Mouse (Mus musculus) embryonic facial prominence, embryonic 11.5 days (tissue): Measurements from ENCODE around the gene Sema4f. TPM values are rescaled to one million over a fixed set of nuclear protein-coding genes. Genes with fewer than 3 reads are reported as not detected.

Experiments
- ATAC-seq: fragments of 200-750 bp; cut with Nextera tagmentation; replicated peaks from 2 replicates; pipeline ENCODE4 v1.8.0; 2017; ENCODE audit warnings: low read depth; ENCODE audit not compliant: insufficient number of reproducible peaks, low FRiP score, low TSS enrichment
- DNase-seq: peaks from one replicate; pipeline ENCODE4 v3.0.0-alpha.2; 2015; ENCODE audit warnings: low spot score
- H3K27ac ChIP-seq: fragments of 300-500 bp; sonication (generic); replicated peaks from 2 replicates; pipeline ENCODE4 v1.5.1; 2014; ENCODE audit warnings: mild to moderate bottlenecking, low read depth, low read length, control low read depth
- H3K27me3 ChIP-seq: fragments of 300-500 bp; sonication (generic); 2 replicates; pipeline ENCODE4 v1.6.1; 2014; ENCODE audit warnings: mild to moderate bottlenecking, low read length, moderate library complexity, mixed read lengths; ENCODE audit not compliant: control insufficient read depth, insufficient read depth
- H3K36me3 ChIP-seq: fragments of 300-500 bp; sonication (generic); replicated peaks from 2 replicates; pipeline ENCODE4 v1.6.1; 2014; ENCODE audit warnings: low read depth, mild to moderate bottlenecking, low read length, moderate library complexity, mixed read lengths; ENCODE audit not compliant: control insufficient read depth, insufficient read depth
- H3K4me1 ChIP-seq: fragments of 300-500 bp; sonication (generic); 2 replicates; pipeline ENCODE4 v1.6.1; 2014; ENCODE audit warnings: low read length, mixed read lengths; ENCODE audit not compliant: control insufficient read depth, insufficient read depth
- H3K4me2 ChIP-seq: fragments of 300-500 bp; sonication (generic); 2 replicates; pipeline ENCODE4 v1.6.1; 2014; ENCODE audit warnings: low read depth, mild to moderate bottlenecking, control low read depth, low read length, moderate library complexity
- H3K4me3 ChIP-seq: fragments of 300-500 bp; sonication (generic); 2 replicates; pipeline ENCODE4 v1.5.1; 2014; ENCODE audit warnings: low read depth, low read length, control low read depth
- H3K9ac ChIP-seq: fragments of 300-500 bp; sonication (generic); replicated peaks from 2 replicates; pipeline ENCODE4 v1.6.1; 2014; ENCODE audit warnings: mild to moderate bottlenecking, control low read depth, low read length
- H3K9me3 ChIP-seq: fragments of 300-500 bp; sonication (generic); replicated peaks from 2 replicates; pipeline ENCODE4 v1.6.1; 2016; ENCODE audit warnings: mild to moderate bottlenecking, low read length, inconsistent platforms, mixed read lengths; ENCODE audit not compliant: control insufficient read depth
- WGBS: fragments of 180-500 bp; shearing (Covaris S2); extraction: QIAGEN DNeasy Blood & Tissue Kit; methylation state at CpG from one replicate; pipeline ENCODE4 v1.1.7; 2014; 5-methylcytosine and 5-hydroxymethylcytosine counted together
- polyA plus RNA-seq: library from polyadenylated mRNA; unstranded; fragments of >200 nt; fragmentation: Nextera tagmentation; extraction: Ambion mirVana; gene quantifications from 2 replicates; pipeline ENCODE4 v1.2.1, GENCODE M21; 2014

The Sema4f gene
- polyA plus RNA-seq, 1 experiment from 2014 or later: 0.97 TPM

DNA sequence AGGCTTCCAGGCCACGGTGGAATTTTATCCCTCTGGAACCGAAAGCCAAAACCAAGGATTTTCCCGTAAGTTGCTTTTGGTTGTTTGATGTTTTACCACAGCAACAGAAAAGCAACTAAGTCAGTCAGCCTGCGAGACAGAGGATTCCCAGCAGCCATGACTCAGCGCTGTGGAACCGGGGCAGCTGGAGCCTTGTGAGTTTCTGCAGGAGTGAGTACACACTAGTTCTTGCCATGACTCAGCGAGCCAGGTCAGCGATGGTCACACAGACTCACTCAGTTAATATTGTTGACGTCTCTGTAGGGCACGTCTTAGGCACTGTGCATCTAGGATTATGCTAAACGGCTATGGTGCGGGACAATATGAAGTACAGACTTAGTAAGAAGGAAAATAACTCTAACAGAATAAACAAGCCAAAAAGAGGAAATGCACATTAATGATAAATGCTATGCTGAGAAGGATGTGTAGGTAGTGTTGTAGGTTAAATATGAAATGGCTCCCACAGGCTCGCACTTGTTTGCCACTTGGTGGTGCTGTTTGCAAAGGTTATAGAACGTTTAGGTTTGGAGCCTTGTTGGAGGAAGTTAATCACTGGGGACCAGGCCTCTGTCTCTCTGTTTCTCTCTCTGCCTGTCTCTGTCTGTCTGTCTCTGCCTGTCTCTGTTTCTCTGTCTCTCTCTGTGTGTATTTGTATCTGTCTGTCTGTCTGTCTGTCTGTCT, 30.3 kb downstream of the Sema4f start:
- no peak overlapping the region for H3K4me3 ChIP-seq
- whole genome bisulfite sequencing: 67% methylated on average over 14 of the region's 14 CpGs

DNA sequence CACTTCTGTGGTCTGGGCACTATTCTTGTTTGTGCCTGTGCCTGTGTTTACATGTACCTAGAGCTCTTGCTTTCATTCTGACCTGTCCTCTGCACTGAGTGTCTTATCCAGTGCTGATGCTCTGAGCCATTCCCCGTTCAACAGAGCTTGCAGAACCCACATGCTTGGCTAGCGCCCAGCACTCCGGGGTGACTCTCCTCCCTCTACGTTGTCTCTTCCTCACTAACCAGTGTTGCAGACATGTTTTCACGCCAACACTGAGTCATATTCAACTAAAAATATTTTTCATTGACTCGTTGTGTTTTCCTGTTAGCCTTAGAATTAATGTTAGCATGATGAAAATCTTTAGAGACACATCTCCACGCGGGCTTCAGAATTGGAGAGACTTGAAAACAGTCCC, 31.5 kb downstream of the Sema4f start:
- Histone ChIP-seq H3K27ac (no peak overlapping the region), H3K4me1 (no peaks in the 10 kb centered on the region), H3K4me2 (no peak overlapping the region), H3K36me3 (no peaks in the 10 kb centered on the region), H3K9me3 (no peaks in the 10 kb centered on the region), H3K9ac (no peak overlapping the region), H3K4me3 (no peak overlapping the region), H3K27me3 (no peaks in the 10 kb centered on the region; the same call in none of the 2 replicates)
- 83% methylated on average over 8 of the region's 8 CpGs for WGBS
- ATAC-seq (no peak), DNase-seq (no peak)

More for the DNA sequence above, 30.3 kb downstream of the Sema4f start:
- Histone ChIP-seq H3K4me2 (no peak overlapping the region), H3K27me3 (no peaks in the 10 kb centered on the region; the same call in 1 of the 2 replicates), H3K27ac (no peak overlapping the region), H3K36me3 (no peaks in the 10 kb centered on the region), H3K9me3 (no peaks in the 10 kb centered on the region), H3K4me1 (no peaks in the 10 kb centered on the region), H3K9ac (no peak overlapping the region)
- DNase-seq (peak; percentile 57), ATAC-seq (0 out of 2 replicates have a peak, but pooled peaks have one; percentile 65)

DNA sequence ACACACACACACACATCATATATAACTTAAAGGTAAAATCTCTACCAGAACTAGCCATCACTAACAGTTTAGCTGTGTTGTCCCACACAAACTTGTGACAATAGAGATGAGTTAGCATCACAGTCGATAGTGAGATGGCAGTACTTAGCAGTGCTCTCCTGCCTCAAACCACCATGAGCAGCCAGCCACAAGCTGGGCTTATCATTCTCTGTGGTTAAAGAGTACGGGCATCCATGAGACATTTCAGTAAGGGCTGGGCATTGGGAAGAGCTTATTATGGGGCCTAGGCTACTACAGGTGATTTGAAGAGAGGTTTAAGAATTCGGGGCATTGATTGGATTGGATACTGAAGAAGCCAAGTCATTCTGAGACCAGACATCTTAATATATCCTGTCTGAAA, 32.6 kb downstream of the Sema4f start:
- ATAC-seq: no peak
- Histone ChIP-seq H3K36me3 (no peaks in the 10 kb centered on the region), H3K27me3 (no peaks in the 10 kb centered on the region; the same call in none of the 2 replicates), H3K9ac (no peak overlapping the region), H3K9me3 (no peaks in the 10 kb centered on the region), H3K4me2 (no peak overlapping the region), H3K4me1 (no peaks in the 10 kb centered on the region), H3K4me3 (no peak overlapping the region), H3K27ac (no peak overlapping the region)
- DNase-seq: no peak
- WGBS: 84% methylated on average over 3 of the region's 3 CpGs

DNA sequence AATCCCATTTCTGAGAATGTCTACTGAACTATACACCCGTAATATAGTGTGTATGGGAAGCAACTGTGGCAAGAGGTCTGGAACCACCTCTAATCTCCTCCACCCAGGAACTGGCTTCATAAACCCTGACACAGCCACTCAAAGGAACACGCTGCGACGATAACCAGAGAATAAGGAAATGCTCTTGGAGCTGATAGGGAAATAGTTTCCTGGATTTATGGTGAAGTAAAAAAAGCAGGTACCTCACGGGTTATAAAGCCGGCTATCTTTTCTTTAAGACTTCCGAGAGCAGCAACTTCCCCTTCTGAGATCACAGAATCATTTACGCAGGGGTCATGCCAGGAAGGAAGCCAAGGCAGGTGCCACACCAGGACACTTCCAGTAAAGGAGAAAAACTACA, 37.0 kb downstream of the Sema4f start:
- no peaks in the 10 kb centered on the region for H3K36me3 ChIP-seq

DNA sequence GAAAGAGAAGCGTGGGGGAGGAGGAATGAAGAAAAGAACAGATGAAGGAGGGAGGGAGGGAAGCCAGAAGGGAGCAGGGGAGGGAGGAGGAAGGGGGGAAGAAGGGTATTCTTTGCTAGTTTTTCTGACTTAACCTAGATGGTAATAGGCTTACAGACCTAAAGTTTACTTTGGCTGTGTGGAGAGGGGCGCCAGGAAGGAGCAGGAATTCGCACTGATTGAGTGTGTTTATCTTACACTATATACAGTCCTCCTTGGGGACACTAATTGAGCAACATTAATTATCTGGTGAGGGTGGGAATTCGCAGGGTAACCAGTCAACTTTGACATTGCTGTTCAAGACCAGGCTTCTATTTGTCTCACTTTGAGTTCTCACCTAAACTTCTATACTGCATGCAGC, 40.8 kb downstream of the Sema4f start:
- DNase-seq: no peak
- Histone ChIP-seq H3K9ac (no peak overlapping the region), H3K4me3 (no peak overlapping the region), H3K27me3 (no peaks in the 10 kb centered on the region; the same call in 1 of the 2 replicates), H3K4me1 (no peaks in the 10 kb centered on the region), H3K9me3 (no peaks in the 10 kb centered on the region), H3K4me2 (no peak overlapping the region), H3K27ac (no peak overlapping the region), H3K36me3 (no peaks in the 10 kb centered on the region)
- WGBS: 41% methylated on average over 4 of the region's 4 CpGs
- no peak for ATAC-seq

More for the DNA sequence above, 37.0 kb downstream of the Sema4f start:
- no peaks in the 10 kb centered on the region for H3K9me3 ChIP-seq
- H3K4me1 ChIP-seq: no peaks in the 10 kb centered on the region
- H3K27ac ChIP-seq: no peak overlapping the region
- H3K4me3 ChIP-seq: no peak overlapping the region
- H3K27me3 ChIP-seq: no peaks in the 10 kb centered on the region; the same call in none of the 2 replicates
- DNase-seq: no peak
- no peak overlapping the region for H3K4me2 ChIP-seq
- 91% methylated on average over 8 of the region's 8 CpGs for WGBS
- no peak for ATAC-seq
- H3K9ac ChIP-seq: no peak overlapping the region

DNA sequence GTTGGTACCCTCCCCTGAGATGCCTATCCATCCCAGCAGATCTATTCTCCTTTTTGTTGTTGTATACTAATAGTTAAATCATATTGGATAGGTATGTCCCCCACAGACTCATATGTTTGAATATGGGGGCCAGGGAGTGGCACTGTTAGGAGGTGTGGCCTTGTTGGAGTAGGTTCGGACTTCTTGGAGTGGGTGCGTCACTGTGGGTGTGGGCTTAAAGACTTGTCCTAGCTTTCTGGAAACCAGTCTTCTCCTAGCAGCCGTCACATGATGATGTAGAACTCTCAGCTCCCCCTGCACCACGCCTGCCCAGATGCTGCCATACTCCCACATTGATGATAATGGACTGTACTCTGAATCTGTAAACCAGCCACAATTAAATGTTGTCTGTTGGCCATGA, 41.3 kb downstream of the Sema4f start:
- H3K4me2 ChIP-seq: no peak overlapping the region

DNA sequence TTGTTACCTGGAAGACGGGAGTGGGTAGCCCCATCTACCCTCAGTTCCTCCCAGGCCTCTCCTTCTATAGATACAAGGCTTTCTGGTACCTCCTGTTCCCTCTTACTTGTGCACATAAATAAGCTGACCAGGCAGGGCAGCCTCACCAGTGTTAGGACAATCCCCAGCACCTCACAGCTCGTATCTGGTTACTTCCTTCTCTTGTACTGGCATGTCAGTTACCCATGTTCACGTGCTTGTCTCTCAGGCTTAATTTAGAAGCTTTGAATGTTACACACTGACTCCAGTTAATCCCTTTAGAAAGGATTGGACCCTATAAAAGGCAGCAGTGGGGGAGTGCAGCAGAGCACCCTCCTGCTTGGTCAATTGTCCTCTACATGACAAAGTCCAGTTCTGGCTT, 42.3 kb downstream of the Sema4f start:
- no peak overlapping the region for H3K4me3 ChIP-seq
- no peak overlapping the region for H3K9ac ChIP-seq
- ATAC-seq (no peak), DNase-seq (no peak)
- no peaks in the 10 kb centered on the region for H3K27me3 ChIP-seq
- WGBS: 51% methylated on average over 3 of the region's 3 CpGs
- H3K36me3 ChIP-seq: no peaks in the 10 kb centered on the region
- H3K27ac ChIP-seq: no peak overlapping the region
- no peak overlapping the region for H3K4me2 ChIP-seq
- H3K9me3 ChIP-seq: no peaks in the 10 kb centered on the region
- H3K4me1 ChIP-seq: no peaks in the 10 kb centered on the region

More for the DNA sequence above, 41.3 kb downstream of the Sema4f start:
- Histone ChIP-seq H3K27ac (no peak overlapping the region), H3K9me3 (no peaks in the 10 kb centered on the region), H3K36me3 (no peaks in the 10 kb centered on the region), H3K4me1 (no peaks in the 10 kb centered on the region), H3K9ac (no peak overlapping the region), H3K4me3 (no peak overlapping the region), H3K27me3 (no peaks in the 10 kb centered on the region)
- WGBS: 87% methylated on average over 4 of the region's 4 CpGs
- ATAC-seq (no peak), DNase-seq (no peak)

DNA sequence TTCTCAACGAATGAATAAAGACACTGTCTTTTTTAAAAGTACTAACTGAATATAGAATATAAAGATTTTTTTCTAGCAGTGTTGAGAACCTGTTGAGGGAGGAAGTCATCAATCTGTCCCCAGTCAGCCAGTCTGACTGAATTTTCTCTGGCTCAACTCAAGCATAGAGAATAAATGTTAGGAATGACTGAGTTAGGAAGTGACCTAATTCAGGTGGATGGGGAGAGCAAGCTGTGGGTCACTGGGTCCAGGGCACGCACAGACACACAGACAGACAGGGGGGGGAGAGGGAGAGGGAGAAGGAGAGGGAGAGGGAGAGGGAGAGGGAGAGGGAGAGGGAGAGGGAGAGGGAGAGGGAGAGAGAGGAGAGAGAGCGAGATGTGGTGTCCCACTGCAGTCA, 46.2 kb downstream of the Sema4f start:
- DNase-seq (no peak), ATAC-seq (no peak)
- H3K9ac ChIP-seq: no peak overlapping the region
- no peaks in the 10 kb centered on the region for H3K4me1 ChIP-seq
- H3K27ac ChIP-seq: no peak overlapping the region
- H3K27me3 ChIP-seq: no peaks in the 10 kb centered on the region
- WGBS: 56% methylated on average over 3 of the region's 3 CpGs
- no peak overlapping the region for H3K4me2 ChIP-seq
- no peaks in the 10 kb centered on the region for H3K9me3 ChIP-seq
- H3K36me3 ChIP-seq: no peaks in the 10 kb centered on the region
- H3K4me3 ChIP-seq: no peak overlapping the region
